Mouse (Mus musculus) embryonic fibroblast, embryonic 13.5 days (primary cell): Measurements from ENCODE around the gene Xpo4.
"Not testable (repeated sequence)": the region's sequence is repeated elsewhere in the genome, so short reads cannot be mapped to it uniquely, and the experiment has no call there.

Experiments
- CTCF ChIP-seq: IDR thresholded peaks from 2 replicates; pipeline ENCODE4 v1.5.1; 2011; ENCODE audit warnings: mild to moderate bottlenecking, control low read depth, low read length, moderate library complexity, borderline replicate concordance; ENCODE audit not compliant: insufficient read depth
- POLR2A ChIP-seq: IDR thresholded peaks from 2 replicates; pipeline ENCODE4 v1.6.1; 2011; ENCODE audit warnings: low read depth, mild to moderate bottlenecking, control low read depth, low read length, moderate library complexity

DNA sequence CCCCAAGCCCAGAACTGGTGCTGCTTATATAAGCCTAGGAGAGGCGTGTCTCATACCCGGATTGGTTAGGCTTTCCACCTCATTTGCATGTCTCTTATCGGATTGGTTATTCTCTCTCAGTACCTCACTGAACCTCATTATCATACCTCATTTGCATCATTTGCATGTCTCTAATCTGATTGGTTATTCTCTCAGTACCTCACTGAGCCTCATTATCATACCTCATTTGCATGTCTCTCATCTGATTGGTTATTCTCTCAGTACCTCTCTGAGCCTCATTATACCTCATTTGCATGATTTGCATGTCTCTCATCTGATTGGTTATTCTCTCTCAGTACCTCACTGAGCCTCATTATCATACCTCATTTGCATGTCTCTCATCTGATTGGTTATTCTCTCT lies 8.7 kb downstream of the Xpo4 start:
- TF ChIP-seq POLR2A, CTCF: not testable (repeated sequence)
